Mouse (Mus musculus) forebrain, embryonic 13.5 days (tissue): ENCODE measurements around the gene Ankrd34a. TPM values are rescaled to one million over a fixed set of nuclear protein-coding genes. Genes with fewer than 3 reads are reported as not detected.

Experiments
- ATAC-seq: fragments of 200-750 bp; cut with Nextera tagmentation; 2 replicates; pipeline ENCODE4 v1.8.0; 2017
- H3K27ac ChIP-seq: fragments of 300-500 bp; sonication (generic); 2 replicates; pipeline ENCODE4 v1.5.1; 2015; ENCODE audit warnings: inconsistent platforms, mild to moderate bottlenecking, moderate library complexity
- H3K27me3 ChIP-seq: fragments of 300-500 bp; sonication (generic); 2 replicates; pipeline ENCODE4 v1.6.1; 2015; ENCODE audit warnings: mild to moderate bottlenecking, inconsistent platforms
- H3K36me3 ChIP-seq: fragments of 300-500 bp; sonication (generic); 2 replicates; pipeline ENCODE4 v1.6.1; 2015; ENCODE audit warnings: mild to moderate bottlenecking, inconsistent platforms; ENCODE audit not compliant: poor library complexity, severe bottlenecking
- H3K4me1 ChIP-seq: fragments of 300-500 bp; sonication (generic); 2 replicates; pipeline ENCODE4 v1.6.1; 2015; ENCODE audit warnings: inconsistent platforms
- H3K4me2 ChIP-seq: fragments of 300-500 bp; sonication (generic); 2 replicates; pipeline ENCODE4 v1.6.1; 2015; ENCODE audit warnings: inconsistent platforms, mild to moderate bottlenecking, moderate library complexity
- H3K4me3 ChIP-seq: fragments of 300-500 bp; sonication (generic); 2 replicates; pipeline ENCODE4 v1.5.1; 2015; ENCODE audit warnings: mild to moderate bottlenecking, inconsistent platforms
- H3K9ac ChIP-seq: fragments of 300-500 bp; sonication (generic); 2 replicates; pipeline ENCODE4 v1.6.1; 2015; ENCODE audit warnings: mild to moderate bottlenecking, inconsistent platforms
- H3K9me3 ChIP-seq: fragments of 300-500 bp; sonication (generic); replicated peaks from 2 replicates; pipeline ENCODE4 v1.6.1; 2016; ENCODE audit warnings: inconsistent platforms
- WGBS: fragments of 180-500 bp; shearing (Covaris S2); methylation state at CpG from one replicate; pipeline ENCODE4 v1.1.7; 2015; 5-methylcytosine and 5-hydroxymethylcytosine counted together
- polyA plus RNA-seq: library from polyadenylated mRNA; unstranded; fragments of >200 nt; fragmentation: Nextera tagmentation; extraction: Ambion mirVana; gene quantifications from 2 replicates; pipeline ENCODE4 v1.2.1, GENCODE M21; 2015

The Ankrd34a gene
- 6.6 and 6.7 TPM in 2 replicates for polyA plus RNA-seq

DNA sequence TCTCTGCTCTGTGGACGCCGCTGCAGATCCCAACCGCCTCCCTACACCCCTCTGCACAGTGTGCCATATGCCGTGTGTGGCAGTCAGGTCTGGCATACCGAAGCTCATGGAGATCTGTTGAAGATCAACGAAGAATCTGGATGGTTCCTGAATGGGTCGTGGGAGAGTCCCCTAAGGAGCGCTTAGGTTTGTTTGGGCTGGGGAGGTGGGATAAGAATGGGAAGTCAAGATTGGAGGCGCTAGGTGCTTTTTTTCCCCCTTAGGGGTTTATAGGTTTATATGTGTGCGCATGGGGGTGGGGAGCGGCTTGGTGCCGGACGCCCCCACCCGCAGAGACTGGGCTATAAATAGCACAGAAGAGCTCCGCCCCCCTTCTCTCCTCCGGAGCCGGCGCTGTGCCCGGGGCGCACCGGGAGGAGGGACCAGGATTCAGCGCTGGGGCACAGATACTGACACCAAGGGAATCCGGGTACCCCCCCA, at the start of gene Ankrd34a:
Gene Ankrd34a (plus strand): TSS at position 409 of the 480 bp plus-strand sequence.
- peak within 1 kb of the TSS; percentile 74 for H3K9ac ChIP-seq

DNA sequence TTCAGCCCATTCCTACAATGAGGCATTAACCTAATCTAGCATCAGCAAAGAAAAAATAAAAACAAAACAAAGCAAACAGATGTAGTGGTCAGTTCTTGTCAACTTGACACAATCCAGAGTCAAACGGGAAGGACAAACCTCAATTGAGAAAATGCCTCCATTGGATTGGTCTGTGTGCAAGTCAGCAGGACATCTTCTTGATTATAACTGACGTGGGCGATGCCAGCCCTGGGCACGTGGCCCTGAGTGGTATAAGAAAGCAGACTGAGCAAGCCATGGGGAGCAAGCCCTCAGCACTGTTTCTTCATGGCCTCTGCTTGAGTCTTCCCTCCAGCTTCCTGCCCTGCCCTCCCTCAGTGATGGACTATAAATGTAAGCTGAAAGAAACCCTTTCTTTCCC, 49.6 kb upstream of the Ankrd34a start:
- 0 out of 2 replicates have a peak, but pooled peaks have one; percentile 13 for ATAC-seq
- H3K9ac ChIP-seq, result no peak overlapping the region
- WGBS, result 41% methylated on average over 4 of the region's 4 CpGs

More for the DNA sequence above, at the start of gene Ankrd34a:
- H3K4me2 ChIP-seq, result peak within 1 kb of the TSS; percentile 90
- WGBS, result 2% methylated on average over 18 of the region's 23 CpGs
- peaks cover 65% of the 10 kb centered on the region for H3K4me1 ChIP-seq
- H3K36me3 ChIP-seq, result no peaks in the 10 kb centered on the region
- peak within 1 kb of the TSS; percentile 47 for H3K4me3 ChIP-seq
- no peaks in the 10 kb centered on the region for H3K9me3 ChIP-seq
- peak within 1 kb of the TSS; percentile 59 for H3K27ac ChIP-seq
- peaks cover 13% of the 10 kb centered on the region; the same call in 1 of the 2 replicates for H3K27me3 ChIP-seq
- ATAC-seq, result no peak

DNA sequence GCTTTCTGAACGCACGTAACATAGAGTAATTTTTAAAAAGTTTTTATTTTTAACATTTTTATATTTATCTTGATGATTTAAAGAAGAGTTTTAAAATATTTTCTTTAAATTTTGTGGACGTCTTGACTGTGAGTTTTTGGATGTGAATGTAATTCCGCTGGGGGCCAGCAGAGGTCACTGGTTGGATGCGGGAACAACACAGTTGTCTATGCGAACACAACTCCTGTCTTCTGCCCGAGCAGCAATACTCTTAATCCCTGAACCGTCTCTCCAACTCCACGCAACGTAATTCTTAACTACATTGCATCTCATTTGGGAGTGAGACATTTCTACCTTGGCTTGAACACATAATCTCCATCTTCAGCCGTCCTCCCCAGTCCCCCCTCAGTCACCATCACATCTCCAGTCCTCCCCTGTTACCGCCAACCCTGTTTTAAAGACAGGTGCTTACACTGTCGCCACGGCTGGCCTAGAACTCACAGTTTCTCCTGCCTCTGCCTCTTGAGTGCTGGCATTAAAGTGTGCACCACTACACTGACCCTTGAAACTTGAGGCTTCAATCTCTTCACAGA, 49.0 kb upstream of the Ankrd34a start:
- peak; percentile 55; the same call in 1 of the 2 replicates for ATAC-seq
- H3K4me2 ChIP-seq, result peak overlapping the region; percentile 43

More for the DNA sequence above, 49.6 kb upstream of the Ankrd34a start:
- Histone ChIP-seq H3K4me2 (peak overlapping the region; percentile 43), H3K4me3 (no peak overlapping the region), H3K9me3 (no peaks in the 10 kb centered on the region), H3K27me3 (peaks cover 12% of the 10 kb centered on the region), H3K27ac (no peak overlapping the region), H3K36me3 (no peaks in the 10 kb centered on the region), H3K4me1 (no peaks in the 10 kb centered on the region)

DNA sequence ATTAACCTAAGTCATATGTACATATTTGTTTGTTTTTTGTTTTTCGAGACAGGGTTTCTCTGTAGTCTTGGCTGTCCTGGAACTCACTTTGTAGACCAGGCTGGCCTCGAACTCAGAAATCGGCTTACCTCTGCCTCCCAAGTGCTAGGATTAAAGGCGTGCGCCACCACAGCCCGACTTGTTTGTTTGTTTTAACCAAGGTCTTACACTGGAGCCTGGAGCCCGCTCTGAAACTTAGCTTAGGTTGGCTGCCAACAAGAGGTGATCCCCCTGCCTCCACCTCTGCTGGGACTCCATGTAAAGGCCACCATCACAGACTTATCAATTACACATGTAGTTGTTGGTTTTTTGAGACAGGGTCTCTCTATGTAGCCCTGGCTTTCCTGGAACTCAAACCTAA, 47.6 kb upstream of the Ankrd34a start:
- Histone ChIP-seq H3K9me3 (no peaks in the 10 kb centered on the region), H3K4me1 (no peaks in the 10 kb centered on the region), H3K27ac (no peak overlapping the region), H3K4me3 (no peak overlapping the region), H3K36me3 (no peaks in the 10 kb centered on the region), H3K27me3 (peaks cover 12% of the 10 kb centered on the region), H3K9ac (no peak overlapping the region), H3K4me2 (no peak overlapping the region)
- no peak for ATAC-seq
- 89% methylated on average over 7 of the region's 7 CpGs for WGBS

More for the DNA sequence above, 49.0 kb upstream of the Ankrd34a start:
- H3K4me1 ChIP-seq, result no peaks in the 10 kb centered on the region
- no peak overlapping the region for H3K9ac ChIP-seq
- no peak overlapping the region for H3K4me3 ChIP-seq
- no peaks in the 10 kb centered on the region for H3K36me3 ChIP-seq
- WGBS, result 6% methylated on average over 14 of the region's 14 CpGs
- no peak overlapping the region for H3K27ac ChIP-seq
- H3K27me3 ChIP-seq, result peaks cover 12% of the 10 kb centered on the region
- no peaks in the 10 kb centered on the region for H3K9me3 ChIP-seq

DNA sequence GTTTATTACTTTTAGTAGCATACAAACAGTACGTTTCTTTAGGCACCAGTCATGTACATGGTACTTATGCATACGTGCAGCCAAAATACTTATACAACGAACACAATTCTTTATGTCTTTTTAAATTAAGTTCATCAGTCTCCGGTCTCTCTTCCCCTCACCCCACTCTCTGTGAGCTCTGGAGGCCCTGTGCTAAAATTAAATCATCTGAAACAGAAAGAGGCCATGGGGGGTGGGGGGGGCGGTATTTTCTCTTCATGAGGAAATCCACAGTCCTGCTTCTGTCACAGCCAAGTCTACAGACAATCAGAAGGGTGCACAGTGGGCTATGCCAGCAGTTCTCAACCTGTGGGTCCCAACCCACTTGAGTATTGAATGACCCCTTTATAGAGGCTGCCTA, 47.1 kb upstream of the Ankrd34a start:
- Histone ChIP-seq H3K9ac (no peak overlapping the region), H3K27me3 (peaks cover 7% of the 10 kb centered on the region; the same call in 1 of the 2 replicates), H3K4me3 (no peak overlapping the region), H3K4me2 (no peak overlapping the region), H3K4me1 (0 out of 2 replicates have a peak, but pooled peaks cover under 1% of the 10 kb centered on the region), H3K36me3 (no peaks in the 10 kb centered on the region), H3K9me3 (no peaks in the 10 kb centered on the region), H3K27ac (no peak overlapping the region)
- 84% methylated on average over 5 of the region's 5 CpGs for WGBS
- ATAC-seq, result no peak

DNA sequence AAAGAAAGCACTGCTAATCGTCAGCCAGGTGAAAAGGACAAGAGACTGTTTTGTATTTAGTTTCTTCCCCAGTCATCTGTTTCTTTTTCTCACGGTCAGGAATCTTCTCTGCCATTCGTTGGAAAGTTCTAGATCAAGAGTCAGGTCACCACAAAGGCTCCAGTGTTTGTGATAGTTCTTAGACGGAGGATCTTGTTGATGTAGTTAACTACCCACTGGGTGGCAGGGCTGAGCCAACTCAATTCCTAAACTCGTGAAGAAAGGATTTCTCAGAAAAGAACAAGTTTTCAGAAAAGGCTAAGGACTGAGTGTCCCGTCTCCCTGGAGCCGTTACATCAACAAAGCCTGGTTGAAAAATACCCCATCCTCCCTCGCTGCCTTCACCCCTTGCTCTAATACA, 45.2 kb upstream of the Ankrd34a start:
- peaks cover 19% of the 10 kb centered on the region for H3K4me1 ChIP-seq
- H3K9me3 ChIP-seq, result no peaks in the 10 kb centered on the region
- no peak for ATAC-seq
- no peak overlapping the region for H3K4me3 ChIP-seq
- no peaks in the 10 kb centered on the region for H3K27me3 ChIP-seq
- no peak overlapping the region for H3K9ac ChIP-seq
- 10% methylated on average over 8 of the region's 8 CpGs for whole genome bisulfite sequencing
- no peaks in the 10 kb centered on the region for H3K36me3 ChIP-seq
- no peak overlapping the region for H3K27ac ChIP-seq
- no peak overlapping the region for H3K4me2 ChIP-seq

DNA sequence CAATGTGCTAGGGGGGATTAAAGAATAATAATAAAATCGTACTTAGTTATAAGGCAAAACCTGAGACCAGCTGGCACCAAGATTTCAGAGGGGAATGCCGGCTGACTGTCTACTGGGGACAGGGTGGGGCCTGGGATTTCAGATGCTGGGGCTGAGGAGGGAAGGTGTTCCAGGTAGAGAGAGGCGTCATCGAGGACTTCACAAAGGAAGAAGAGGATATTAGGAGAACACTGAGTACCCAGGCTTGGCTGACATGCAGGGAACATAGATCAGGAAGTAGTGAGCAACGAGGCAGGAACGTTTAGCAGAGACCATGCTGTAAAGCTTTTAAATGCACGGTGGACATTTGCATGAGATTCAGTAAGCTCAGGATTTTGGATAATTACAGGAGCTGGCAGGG, 44.5 kb upstream of the Ankrd34a start:
- H3K4me2 ChIP-seq, result no peak overlapping the region
- no peak for ATAC-seq
- H3K4me3 ChIP-seq, result no peak overlapping the region
- peaks cover 24% of the 10 kb centered on the region for H3K4me1 ChIP-seq
- 74% methylated on average over 7 of the region's 7 CpGs for WGBS
- no peaks in the 10 kb centered on the region for H3K9me3 ChIP-seq
- no peak overlapping the region for H3K9ac ChIP-seq
- no peaks in the 10 kb centered on the region for H3K27me3 ChIP-seq
- H3K27ac ChIP-seq, result no peak overlapping the region
- no peaks in the 10 kb centered on the region for H3K36me3 ChIP-seq

DNA sequence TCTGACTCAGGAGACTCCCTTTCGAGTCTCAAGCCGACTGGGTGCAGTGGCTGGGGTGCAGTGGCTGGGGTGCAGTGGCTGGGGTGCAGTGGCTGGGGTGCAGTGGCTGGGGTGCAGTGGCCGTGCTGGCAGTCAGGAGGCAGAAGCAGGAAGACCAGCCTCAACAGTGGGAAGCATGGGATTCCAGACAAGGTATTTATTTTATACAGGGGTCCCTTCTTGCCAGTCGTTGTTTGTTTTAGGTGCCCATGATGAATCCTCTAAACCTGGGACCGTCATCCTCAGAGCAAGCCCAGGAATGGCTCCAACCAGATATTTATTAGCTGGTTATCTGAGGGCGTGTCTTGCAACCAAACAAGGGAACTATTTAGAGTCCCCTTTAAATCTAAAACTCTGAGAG, 42.8 kb upstream of the Ankrd34a start:
- Histone ChIP-seq H3K27ac (no peak overlapping the region), H3K27me3 (no peaks in the 10 kb centered on the region), H3K4me2 (no peak overlapping the region), H3K36me3 (no peaks in the 10 kb centered on the region), H3K9ac (no peak overlapping the region), H3K9me3 (no peaks in the 10 kb centered on the region), H3K4me1 (peaks cover 33% of the 10 kb centered on the region), H3K4me3 (no peak overlapping the region)
- WGBS, result 84% methylated on average over 6 of the region's 6 CpGs
- ATAC-seq, result no peak

DNA sequence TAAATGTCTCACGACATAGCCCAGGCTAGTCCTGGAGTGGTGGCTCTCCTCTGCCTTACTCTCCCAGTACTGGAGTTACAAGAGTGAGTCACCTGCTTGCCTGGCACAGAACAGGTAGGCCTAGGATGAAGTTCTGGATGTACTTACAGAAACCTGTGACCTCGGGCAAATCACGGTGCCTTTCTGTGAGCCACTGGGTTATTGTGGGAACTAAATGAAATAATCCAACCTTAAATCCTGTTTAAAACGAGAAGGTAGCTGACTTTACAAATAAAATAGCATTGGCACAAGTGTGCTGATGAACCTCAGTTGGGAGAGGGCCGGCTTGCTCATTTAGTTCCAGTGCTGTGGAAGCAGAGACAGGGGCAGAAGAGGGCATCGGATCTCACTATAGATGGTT, 42.2 kb upstream of the Ankrd34a start:
- Histone ChIP-seq H3K36me3 (no peaks in the 10 kb centered on the region), H3K9ac (no peak overlapping the region), H3K27me3 (no peaks in the 10 kb centered on the region), H3K9me3 (no peaks in the 10 kb centered on the region), H3K4me2 (no peak overlapping the region), H3K4me1 (peaks cover 39% of the 10 kb centered on the region), H3K27ac (no peak overlapping the region), H3K4me3 (no peak overlapping the region)
- WGBS, result 81% methylated on average over 6 of the region's 6 CpGs
- no peak for ATAC-seq

DNA sequence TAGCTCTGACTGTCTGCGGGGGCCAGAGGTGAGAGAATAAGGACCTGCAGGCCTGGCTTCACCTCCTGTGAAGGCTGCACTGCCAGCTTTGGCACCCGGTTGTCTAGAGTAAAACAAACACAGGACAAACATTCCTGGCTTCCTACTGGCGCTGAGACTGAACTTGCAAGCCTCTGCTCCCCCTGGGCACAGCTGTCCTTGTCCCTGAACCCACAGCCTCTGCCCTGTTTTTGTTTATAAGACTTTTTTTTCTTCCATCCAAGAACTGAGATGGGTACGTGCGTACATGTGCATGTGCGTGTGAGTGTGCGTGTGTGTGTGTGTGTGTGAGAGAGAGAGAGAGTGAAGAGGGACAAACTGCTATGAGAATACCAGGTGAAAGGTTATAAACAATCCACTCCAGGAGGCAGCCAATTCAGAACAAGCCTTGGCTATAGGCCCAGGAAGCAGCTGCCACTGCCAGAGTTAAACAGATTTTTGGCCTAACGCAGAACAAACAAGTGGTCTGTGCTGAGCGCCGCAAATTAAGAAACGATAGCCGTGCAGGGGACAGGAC, 41.3 kb upstream of the Ankrd34a start:
- Histone ChIP-seq H3K4me1 (peaks cover 48% of the 10 kb centered on the region), H3K27ac (peak overlapping the region; percentile 81), H3K4me3 (no peak overlapping the region), H3K9me3 (no peaks in the 10 kb centered on the region), H3K36me3 (peaks cover 8% of the 10 kb centered on the region), H3K27me3 (no peaks in the 10 kb centered on the region), H3K9ac (peak overlapping the region; percentile 10; the same call in 1 of the 2 replicates), H3K4me2 (peak overlapping the region; percentile 1; the same call in 1 of the 2 replicates)
- WGBS, result 25% methylated on average over 12 of the region's 12 CpGs
- peak; percentile 36 for ATAC-seq

DNA sequence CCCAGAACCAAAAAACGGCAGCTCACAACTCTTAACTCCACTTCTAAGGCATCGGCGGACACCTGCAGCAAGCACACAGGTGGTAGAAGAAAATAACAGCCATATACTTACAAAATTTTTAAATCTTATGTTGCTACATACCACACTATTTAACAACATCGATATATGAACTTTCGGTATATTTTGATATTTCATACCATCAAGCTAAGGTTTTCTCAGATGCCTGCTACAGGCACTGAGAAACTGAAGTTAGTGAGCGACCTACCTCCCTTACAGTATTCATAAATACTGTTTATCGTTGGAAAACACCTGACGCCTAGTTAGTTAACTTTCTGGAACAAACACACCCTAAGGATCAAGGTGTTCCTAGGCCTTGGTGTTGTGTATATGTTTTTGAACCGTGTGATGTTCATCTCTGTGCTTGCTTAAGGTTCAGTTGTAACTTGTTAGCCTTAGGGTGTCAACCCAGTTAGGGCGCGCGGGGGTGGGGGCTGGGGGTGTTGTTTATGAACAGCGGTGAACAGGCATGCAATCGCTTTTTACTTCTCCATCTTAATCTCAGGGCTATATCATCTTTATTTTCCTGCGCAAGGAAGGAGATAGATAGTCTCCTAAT, 40.3 kb upstream of the Ankrd34a start:
- peak overlapping the region; percentile 17; the same call in 1 of the 2 replicates for H3K4me2 ChIP-seq
- peak overlapping the region; percentile 81; the same call in 1 of the 2 replicates for H3K27ac ChIP-seq
- no peaks in the 10 kb centered on the region for H3K9me3 ChIP-seq
- no peaks in the 10 kb centered on the region for H3K27me3 ChIP-seq
- WGBS, result 85% methylated on average over 15 of the region's 15 CpGs
- no peak overlapping the region for H3K9ac ChIP-seq
- peaks cover 18% of the 10 kb centered on the region for H3K36me3 ChIP-seq
- no peak overlapping the region for H3K4me3 ChIP-seq
- peaks cover 58% of the 10 kb centered on the region for H3K4me1 ChIP-seq
- no peak for ATAC-seq
